Mouse (Mus musculus): Measurements from ENCODE around the gene Spi1. TPM values are rescaled to one million over a fixed set of nuclear protein-coding genes. Genes with fewer than 3 reads are reported as not detected.

Spi1 gene
- polyA plus RNA-seq, 1 experiment from 2014 or later, result 18.2 TPM

DNA sequence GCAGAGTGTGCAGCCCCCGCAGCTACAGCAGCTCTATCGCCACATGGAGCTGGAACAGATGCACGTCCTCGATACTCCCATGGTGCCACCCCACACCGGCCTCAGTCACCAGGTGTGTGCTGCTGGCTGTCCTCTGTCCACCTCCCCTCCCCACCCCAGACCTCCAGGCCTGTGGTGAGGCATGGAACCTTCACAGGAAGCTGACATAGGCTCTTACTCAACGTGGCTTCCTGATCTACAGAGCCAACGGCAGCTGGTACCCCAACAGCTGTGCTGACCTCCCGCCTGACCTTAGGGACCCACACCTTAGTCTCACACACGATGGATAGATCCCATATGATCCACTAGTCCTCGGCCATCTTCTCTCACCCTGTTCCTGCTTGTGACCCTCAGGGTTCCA lies 31.1 kb downstream of the Spi1 start:
- no peak overlapping the region for H3K4me2 ChIP-seq (ENCODE audit: low read depth, low read length)
- H3K4me3 ChIP-seq (ENCODE audit: low read depth, low read length), result no peak overlapping the region
- no peaks in the 10 kb centered on the region for H3K9me3 ChIP-seq (replicated peaks; ENCODE audit: control insufficient read depth, low read length)
- H3K36me3 ChIP-seq (ENCODE audit: control insufficient read depth, insufficient read depth), result no peaks in the 10 kb centered on the region
- H3K27me3 ChIP-seq (ENCODE audit: control insufficient read depth, insufficient read depth, low read depth, low read length), result no peaks in the 10 kb centered on the region
- H3K4me1 ChIP-seq (ENCODE audit: control insufficient read depth, low read depth, low read length), result peaks cover 21% of the 10 kb centered on the region
- H3K9ac ChIP-seq (ENCODE audit: low read depth, low read length), result no peak overlapping the region
- H3K27ac ChIP-seq (ENCODE audit: low read length), result no peak overlapping the region
- ATAC-seq (ENCODE audit: low read depth), result no peak
- WGBS (ENCODE audit: insufficient replicate concordance), result 57% methylated on average over 10 of the region's 10 CpGs

DNA sequence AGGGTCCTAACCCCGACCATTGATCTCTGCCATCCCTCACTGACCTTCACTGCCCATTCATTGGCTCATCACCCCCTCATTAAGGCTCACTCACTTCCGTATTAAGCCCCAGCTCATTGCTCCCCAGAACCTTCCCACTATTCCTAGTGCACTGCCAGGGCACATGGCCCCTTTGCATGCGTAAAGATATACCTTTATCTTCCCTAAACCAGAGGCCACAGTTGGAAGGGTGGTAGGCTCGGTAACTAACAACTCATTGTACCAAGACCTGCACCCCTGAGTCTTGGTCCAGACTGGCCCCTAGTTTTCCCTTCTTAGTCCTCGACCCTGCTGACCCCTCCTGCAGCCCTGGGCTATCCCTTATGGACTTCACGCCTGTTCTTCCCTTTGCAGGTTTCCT lies 31.7 kb downstream of the Spi1 start:
- H3K27ac ChIP-seq (ENCODE audit: low read length), result no peak overlapping the region
- peaks cover 18% of the 10 kb centered on the region for H3K4me1 ChIP-seq (ENCODE audit: control insufficient read depth, low read depth, low read length)
- H3K4me2 ChIP-seq (ENCODE audit: low read depth, low read length), result no peak overlapping the region

DNA sequence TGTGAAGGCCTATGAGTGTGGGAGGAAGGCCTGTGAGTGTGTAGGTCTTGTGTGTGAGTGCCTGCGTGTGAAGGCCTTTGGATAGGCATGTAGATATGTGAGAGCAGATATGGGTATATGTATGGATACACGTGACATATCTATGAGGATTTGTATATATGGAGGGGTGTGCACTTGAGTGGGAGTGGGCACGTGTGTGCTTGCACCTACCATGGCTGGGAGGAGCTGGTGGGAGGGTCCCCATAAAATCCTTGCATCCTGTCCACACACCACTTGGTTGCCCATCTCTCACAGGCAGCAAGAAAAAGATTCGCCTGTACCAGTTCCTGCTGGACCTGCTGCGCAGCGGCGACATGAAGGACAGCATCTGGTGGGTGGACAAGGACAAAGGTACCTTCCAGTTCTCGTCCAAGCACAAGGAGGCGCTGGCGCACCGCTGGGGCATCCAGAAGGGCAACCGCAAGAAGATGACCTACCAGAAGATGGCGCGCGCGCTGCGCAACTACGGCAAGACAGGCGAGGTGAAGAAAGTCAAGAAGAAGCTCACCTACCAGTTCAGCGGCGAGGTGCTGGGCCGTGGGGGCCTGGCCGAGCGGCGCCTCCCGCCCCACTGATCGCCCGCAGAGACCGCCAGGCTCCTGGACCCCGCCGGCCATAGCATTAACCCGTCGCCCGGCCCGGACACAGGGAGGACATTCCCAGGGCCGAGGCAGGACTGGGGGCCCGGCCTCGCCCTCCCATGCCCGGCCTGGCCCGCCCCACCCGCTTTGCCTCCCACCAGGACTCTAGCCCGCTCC lies 32.8 kb downstream of the Spi1 start:
- WGBS (ENCODE audit: insufficient replicate concordance), result 56% methylated on average over 42 of the region's 42 CpGs
- H3K9me3 ChIP-seq (replicated peaks; ENCODE audit: control insufficient read depth, low read length), result no peaks in the 10 kb centered on the region
- ATAC-seq (ENCODE audit: low read depth), result peak; percentile 56
- H3K27me3 ChIP-seq (ENCODE audit: control insufficient read depth, insufficient read depth, low read depth, low read length), result no peaks in the 10 kb centered on the region
- H3K4me3 ChIP-seq (ENCODE audit: low read depth, low read length), result peak overlapping the region; percentile 43
- no peak overlapping the region for H3K27ac ChIP-seq (ENCODE audit: low read length)
- H3K4me1 ChIP-seq (ENCODE audit: control insufficient read depth, low read depth, low read length), result peaks cover 18% of the 10 kb centered on the region
- H3K9ac ChIP-seq (ENCODE audit: low read depth, low read length), result 0 out of 2 replicates have a peak overlapping the region, but pooled peaks have one; percentile 24
- peak overlapping the region; percentile 58 for H3K4me2 ChIP-seq (ENCODE audit: low read depth, low read length)
- H3K36me3 ChIP-seq (ENCODE audit: control insufficient read depth, insufficient read depth), result no peaks in the 10 kb centered on the region

More for the DNA sequence above, 31.7 kb downstream of the Spi1 start:
- 0 out of 2 replicates have a peak, but pooled peaks have one; percentile 12 for ATAC-seq (ENCODE audit: low read depth)
- Histone ChIP-seq H3K27me3 (ENCODE audit: control insufficient read depth, insufficient read depth, low read depth, low read length) (no peaks in the 10 kb centered on the region), H3K36me3 (ENCODE audit: control insufficient read depth, insufficient read depth) (no peaks in the 10 kb centered on the region), H3K9ac (ENCODE audit: low read depth, low read length) (no peak overlapping the region), H3K9me3 (replicated peaks; ENCODE audit: control insufficient read depth, low read length) (no peaks in the 10 kb centered on the region), H3K4me3 (ENCODE audit: low read depth, low read length) (no peak overlapping the region)
- 36% methylated on average over 6 of the region's 6 CpGs for WGBS (ENCODE audit: insufficient replicate concordance)

DNA sequence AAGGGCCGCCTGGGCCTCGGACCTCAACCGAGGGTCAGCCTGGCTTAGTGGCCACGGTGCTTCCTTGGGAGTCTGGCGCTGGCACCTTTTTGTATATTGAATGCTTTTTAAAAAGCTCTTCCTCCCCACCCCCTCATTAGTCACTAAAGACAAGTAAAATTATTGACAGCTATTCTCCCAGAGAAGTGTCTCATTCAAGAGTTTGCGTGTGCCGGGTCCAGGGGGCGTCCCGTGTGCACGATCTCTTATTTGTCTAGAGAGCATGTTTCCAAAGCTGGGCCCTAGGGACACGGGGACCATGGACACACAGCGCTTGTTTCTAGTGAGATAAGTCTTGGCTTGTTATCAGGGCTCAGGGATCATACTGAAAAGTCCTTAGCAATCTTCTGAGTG lies 33.4 kb downstream of the Spi1 start:
- WGBS (ENCODE audit: insufficient replicate concordance), result 71% methylated on average over 12 of the region's 12 CpGs

DNA sequence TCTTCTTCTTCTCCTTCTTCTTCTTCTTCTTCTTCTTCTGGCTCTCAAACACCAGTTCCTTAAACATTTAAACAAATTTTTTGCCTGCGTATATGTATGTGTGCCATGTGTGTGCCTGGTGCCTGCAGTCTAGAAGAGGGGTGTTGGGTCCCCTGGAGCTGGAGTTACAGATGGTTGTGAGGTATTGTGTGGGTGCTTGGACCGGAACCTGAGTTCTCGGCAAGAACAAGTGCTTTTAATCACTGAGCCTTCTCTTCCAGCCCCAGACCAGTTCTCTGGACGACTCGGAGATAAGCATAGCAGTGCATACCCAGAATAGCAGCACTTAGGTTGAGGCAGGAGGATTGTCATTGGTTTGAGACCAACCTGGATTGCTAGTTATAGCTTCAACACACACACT lies 34.7 kb downstream of the Spi1 start:
- Histone ChIP-seq H3K36me3 (ENCODE audit: control insufficient read depth, insufficient read depth) (no peaks in the 10 kb centered on the region), H3K27ac (ENCODE audit: low read length) (no peak overlapping the region), H3K9me3 (replicated peaks; ENCODE audit: control insufficient read depth, low read length) (no peaks in the 10 kb centered on the region), H3K27me3 (ENCODE audit: control insufficient read depth, insufficient read depth, low read depth, low read length) (no peaks in the 10 kb centered on the region), H3K4me3 (ENCODE audit: low read depth, low read length) (no peak overlapping the region), H3K4me2 (ENCODE audit: low read depth, low read length) (no peak overlapping the region), H3K4me1 (ENCODE audit: control insufficient read depth, low read depth, low read length) (peaks cover 18% of the 10 kb centered on the region), H3K9ac (ENCODE audit: low read depth, low read length) (no peak overlapping the region)
- WGBS (ENCODE audit: insufficient replicate concordance), result 61% methylated on average over 5 of the region's 5 CpGs
- ATAC-seq (ENCODE audit: low read depth), result no peak

More for the DNA sequence above, 33.4 kb downstream of the Spi1 start:
- H3K4me2 ChIP-seq (ENCODE audit: low read depth, low read length), result peak overlapping the region; percentile 58
- no peak overlapping the region for H3K27ac ChIP-seq (ENCODE audit: low read length)
- peak overlapping the region; percentile 43 for H3K4me3 ChIP-seq (ENCODE audit: low read depth, low read length)
- H3K27me3 ChIP-seq (ENCODE audit: control insufficient read depth, insufficient read depth, low read depth, low read length), result no peaks in the 10 kb centered on the region
- H3K9me3 ChIP-seq (replicated peaks; ENCODE audit: control insufficient read depth, low read length), result no peaks in the 10 kb centered on the region
- H3K4me1 ChIP-seq (ENCODE audit: control insufficient read depth, low read depth, low read length), result peaks cover 18% of the 10 kb centered on the region
- ATAC-seq (ENCODE audit: low read depth), result no peak
- no peaks in the 10 kb centered on the region for H3K36me3 ChIP-seq (ENCODE audit: control insufficient read depth, insufficient read depth)
- H3K9ac ChIP-seq (ENCODE audit: low read depth, low read length), result 0 out of 2 replicates have a peak overlapping the region, but pooled peaks have one; percentile 24

DNA sequence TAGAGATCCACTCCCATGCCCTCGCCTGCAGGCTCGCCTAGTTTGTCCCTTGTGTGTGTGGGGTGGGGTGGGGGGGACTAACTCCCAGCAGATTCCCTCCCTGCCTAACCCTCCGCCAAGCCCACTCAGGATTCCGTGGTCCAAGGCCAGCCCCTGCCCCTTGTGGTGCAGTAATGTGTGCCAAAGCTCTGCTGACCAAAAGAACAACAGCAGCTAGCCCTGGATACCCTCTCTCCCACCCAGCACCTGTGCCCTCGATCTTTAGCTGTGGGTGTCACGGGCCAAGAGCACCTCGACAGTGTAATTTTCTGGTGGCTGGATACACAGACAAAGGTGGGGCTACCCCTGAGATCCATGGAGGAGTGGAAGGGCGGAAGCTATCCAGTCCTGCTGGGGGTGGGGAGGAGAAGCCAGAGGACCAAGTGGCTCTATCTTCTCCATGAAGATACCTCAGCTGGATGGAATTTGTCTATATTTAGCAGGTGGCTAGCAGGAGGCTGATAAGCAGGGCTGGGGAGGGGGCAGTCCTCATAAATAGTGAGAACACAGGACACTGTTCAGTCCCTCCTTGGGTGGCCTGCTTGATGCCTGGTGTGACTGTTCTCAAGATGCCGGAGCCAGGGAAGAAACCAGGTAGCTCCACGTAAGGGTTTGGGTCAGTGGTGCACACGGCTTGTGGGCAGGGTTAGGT lies 35.5 kb downstream of the Spi1 start, which contains the start of gene Mybpc3:
TSS of gene Mybpc3 (plus strand) at position 560 of the 691 bp plus-strand sequence.
- peaks cover 12% of the 10 kb centered on the region for H3K4me1 ChIP-seq (ENCODE audit: control insufficient read depth, low read depth, low read length)
- no peak within 1 kb of the TSS for H3K27ac ChIP-seq (ENCODE audit: low read length)
- no peak within 1 kb of the TSS for H3K4me2 ChIP-seq (ENCODE audit: low read depth, low read length)
- no peaks in the 10 kb centered on the region for H3K36me3 ChIP-seq (ENCODE audit: control insufficient read depth, insufficient read depth)
- H3K4me3 ChIP-seq (ENCODE audit: low read depth, low read length), result no peak within 1 kb of the TSS
- no peak for ATAC-seq (ENCODE audit: low read depth)
- no peaks in the 10 kb centered on the region for H3K9me3 ChIP-seq (replicated peaks; ENCODE audit: control insufficient read depth, low read length)
- whole genome bisulfite sequencing (ENCODE audit: insufficient replicate concordance), result 61% methylated on average over 11 of the region's 11 CpGs
- H3K9ac ChIP-seq (ENCODE audit: low read depth, low read length), result no peak within 1 kb of the TSS
- H3K27me3 ChIP-seq (ENCODE audit: control insufficient read depth, insufficient read depth, low read depth, low read length), result no peaks in the 10 kb centered on the region

- no peak overlapping the region for H3K4me2 ChIP-seq (ENCODE audit: low read depth, low read length)
- no peak overlapping the region for H3K4me3 ChIP-seq (ENCODE audit: low read depth, low read length)
- peaks cover 9% of the 10 kb centered on the region for H3K4me1 ChIP-seq (ENCODE audit: control insufficient read depth, low read depth, low read length)
- no peak for ATAC-seq (ENCODE audit: low read depth)
- H3K9ac ChIP-seq (ENCODE audit: low read depth, low read length), result no peak overlapping the region
- H3K36me3 ChIP-seq (ENCODE audit: control insufficient read depth, insufficient read depth), result no peaks in the 10 kb centered on the region
- H3K27ac ChIP-seq (ENCODE audit: low read length), result no peak overlapping the region
- 40% methylated on average over 1 of the region's 1 CpGs for WGBS (ENCODE audit: insufficient replicate concordance)
- H3K27me3 ChIP-seq (ENCODE audit: control insufficient read depth, insufficient read depth, low read depth, low read length), result no peaks in the 10 kb centered on the region
- H3K9me3 ChIP-seq (replicated peaks; ENCODE audit: control insufficient read depth, low read length), result no peaks in the 10 kb centered on the region
Measured at GRCm38 (mm10) chr2:91118647-91119046, 36.5 kb downstream of the Spi1 start.

- H3K4me3 ChIP-seq (ENCODE audit: low read depth, low read length), result no peak overlapping the region
- no peaks in the 10 kb centered on the region for H3K36me3 ChIP-seq (ENCODE audit: control insufficient read depth, insufficient read depth)
- H3K9me3 ChIP-seq (replicated peaks; ENCODE audit: control insufficient read depth, low read length), result no peaks in the 10 kb centered on the region
- H3K27ac ChIP-seq (ENCODE audit: low read length), result no peak overlapping the region
- H3K4me2 ChIP-seq (ENCODE audit: low read depth, low read length), result no peak overlapping the region
- WGBS (ENCODE audit: insufficient replicate concordance), result 80% methylated on average over 19 of the region's 19 CpGs
- H3K27me3 ChIP-seq (ENCODE audit: control insufficient read depth, insufficient read depth, low read depth, low read length), result no peaks in the 10 kb centered on the region
- no peak for ATAC-seq (ENCODE audit: low read depth)
- no peak overlapping the region for H3K9ac ChIP-seq (ENCODE audit: low read depth, low read length)
- H3K4me1 ChIP-seq (ENCODE audit: control insufficient read depth, low read depth, low read length), result peaks cover 6% of the 10 kb centered on the region
Measured at GRCm38 (mm10) chr2:91119061-91119460, 36.9 kb downstream of the Spi1 start.

- Histone ChIP-seq H3K27me3 (ENCODE audit: control insufficient read depth, insufficient read depth, low read depth, low read length) (no peaks in the 10 kb centered on the region), H3K9ac (ENCODE audit: low read depth, low read length) (no peak overlapping the region)
- 59% methylated on average over 6 of the region's 6 CpGs for WGBS (ENCODE audit: insufficient replicate concordance)
Measured at GRCm38 (mm10) chr2:91119551-91119950, 37.4 kb downstream of the Spi1 start.

More at GRCm38 (mm10) chr2:91119551-91119950, 37.4 kb downstream of the Spi1 start:
- H3K27ac ChIP-seq (ENCODE audit: low read length), result no peak overlapping the region
- H3K4me2 ChIP-seq (ENCODE audit: low read depth, low read length), result no peak overlapping the region
- H3K4me3 ChIP-seq (ENCODE audit: low read depth, low read length), result no peak overlapping the region
- ATAC-seq (ENCODE audit: low read depth), result no peak
- peaks cover 3% of the 10 kb centered on the region; the same call in 1 of the 2 replicates for H3K4me1 ChIP-seq (ENCODE audit: control insufficient read depth, low read depth, low read length)
- H3K36me3 ChIP-seq (ENCODE audit: control insufficient read depth, insufficient read depth), result no peaks in the 10 kb centered on the region
- H3K9me3 ChIP-seq (replicated peaks; ENCODE audit: control insufficient read depth, low read length), result no peaks in the 10 kb centered on the region
